Mouse (Mus musculus) liver, embryonic 14.5 days (tissue): Measurements from ENCODE around the gene Lims1. TPM values are rescaled to one million over a fixed set of nuclear protein-coding genes. Genes with fewer than 3 reads are reported as not detected.

Experiments used
- ATAC-seq: fragments of 200-750 bp; cut with Nextera tagmentation; 2 replicates; pipeline ENCODE4 v1.8.0; 2017; ENCODE audit warnings: moderate number of reproducible peaks, mild to moderate bottlenecking, moderate library complexity; ENCODE audit not compliant: insufficient read depth
- DNase-seq, 3 experiments: peaks; one replicate each; pipeline ENCODE4 v3.0.0-alpha.2; 2012 to 2013; ENCODE audit warnings: low read depth in 3 of 3, low spot score in 3 of 3
- H3K27ac ChIP-seq: fragments of 300-500 bp; sonication (generic); 2 replicates; pipeline ENCODE4 v1.5.1; 2014; ENCODE audit warnings: moderate library complexity, mild to moderate bottlenecking, control low read depth, inconsistent platforms
- H3K27me3 ChIP-seq: fragments of 300-500 bp; sonication (generic); 2 replicates; pipeline ENCODE4 v1.6.1; 2014; ENCODE audit warnings: mild to moderate bottlenecking, low read length, moderate library complexity; ENCODE audit not compliant: control insufficient read depth, insufficient read depth
- H3K36me3 ChIP-seq: fragments of 300-500 bp; sonication (generic); replicated peaks from 2 replicates; pipeline ENCODE4 v1.6.1; 2014; ENCODE audit warnings: low read depth; ENCODE audit not compliant: control insufficient read depth, insufficient read depth
- H3K4me1 ChIP-seq, 2 experiments: fragments of 200-500 bp in 1 of 2; fragments of 300-500 bp in 1 of 2; sonication (generic) in 1 of 2; replicated peaks; 2 replicates each; pipeline ENCODE4 v1.6.1; 2012 to 2014; ENCODE audit warnings: antibody characterized with exemption in 1 of 2, inconsistent platforms in 1 of 2, low read length in 1 of 2; ENCODE audit not compliant: control insufficient read depth in 2 of 2, insufficient read depth in 2 of 2
- H3K4me2 ChIP-seq: fragments of 300-500 bp; sonication (generic); 2 replicates; pipeline ENCODE4 v1.6.1; 2014; ENCODE audit warnings: low read depth, mild to moderate bottlenecking, control low read depth, moderate library complexity
- H3K4me3 ChIP-seq, 2 experiments: fragments of 200-500 bp in 1 of 2; fragments of 300-500 bp in 1 of 2; sonication (generic) in 1 of 2; 2 replicates each; pipeline ENCODE4 v1.5.1; 2012 to 2014; ENCODE audit warnings: low read depth in 2 of 2, low read length in 2 of 2, mild to moderate bottlenecking in 2 of 2, control low read depth in 1 of 2, inconsistent platforms in 1 of 2, moderate library complexity in 1 of 2; ENCODE audit not compliant: insufficient read depth in 1 of 2
- H3K9ac ChIP-seq: fragments of 300-500 bp; sonication (generic); replicated peaks from 2 replicates; pipeline ENCODE4 v1.6.1; 2014; ENCODE audit warnings: mild to moderate bottlenecking, control low read depth, moderate library complexity
- H3K9me3 ChIP-seq: fragments of 300-500 bp; sonication (generic); 2 replicates; pipeline ENCODE4 v1.6.1; 2016; ENCODE audit warnings: low read length, mixed read lengths; ENCODE audit not compliant: control insufficient read depth
- CTCF ChIP-seq: IDR thresholded peaks from 2 replicates; pipeline ENCODE4 v1.5.1; 2016; ENCODE audit warnings: antibody characterized with exemption, low read depth, control low read depth
- EP300 ChIP-seq: IDR thresholded peaks from 2 replicates; pipeline ENCODE4 v1.6.1; 2016; ENCODE audit warnings: antibody characterized with exemption, low read depth
- WGBS: fragments of 180-500 bp; shearing (Covaris S2); extraction: QIAGEN DNeasy Blood & Tissue Kit; methylation state at CpG from one replicate; pipeline ENCODE4 v1.1.7; 2014; ENCODE audit not compliant: insufficient replicate concordance; 5-methylcytosine and 5-hydroxymethylcytosine counted together
- polyA plus RNA-seq, 2 experiments: library from polyadenylated mRNA; depleted of rRNA in 1 of 2; stranded (reverse) in 1 of 2; unstranded in 1 of 2; fragments of >200 nt; fragmentation: Nextera tagmentation in 1 of 2; extraction: Ambion mirVana in 1 of 2; gene quantifications; 2 replicates each; pipeline versions ENCODE4 v1.2.1 to v1.2.3; 2012 to 2014

The Lims1 gene
- polyA plus RNA-seq, 2 experiments, result 20.9 to 69.0 TPM

DNA sequence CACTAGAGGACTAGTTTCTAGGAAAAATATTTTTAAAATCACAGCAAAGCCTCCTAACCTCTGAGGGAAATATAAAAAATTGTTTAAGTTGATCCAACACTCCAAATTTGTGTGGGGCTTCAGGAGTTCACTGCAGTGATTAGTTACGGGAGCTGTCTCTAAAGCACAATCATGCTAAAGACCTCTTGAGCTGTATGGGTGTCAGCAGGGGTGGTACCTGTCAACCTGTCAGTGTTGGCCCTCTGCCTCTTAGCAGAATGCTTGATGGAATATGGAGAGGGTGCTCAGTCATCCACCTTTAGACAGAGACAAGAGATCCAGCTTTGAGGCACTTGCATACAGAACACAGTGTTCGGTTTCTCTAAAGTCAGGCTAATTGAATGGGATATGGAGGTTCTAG is 60.5 kb downstream of the Lims1 start:
- Histone ChIP-seq H3K36me3 (no peaks in the 10 kb centered on the region), H3K4me1 (peaks cover 8 to 25% of the 10 kb centered on the region in 2 experiments), H3K27ac (no peak overlapping the region), H3K4me2 (no peak overlapping the region), H3K4me3 (no peak overlapping the region), H3K9me3 (no peaks in the 10 kb centered on the region), H3K9ac (no peak overlapping the region), H3K27me3 (no peaks in the 10 kb centered on the region)
- DNase-seq (no peak), ATAC-seq (no peak)
- WGBS, result 87% methylated on average over 2 of the region's 2 CpGs
- TF ChIP-seq EP300 (no peak), CTCF (no peak)

DNA sequence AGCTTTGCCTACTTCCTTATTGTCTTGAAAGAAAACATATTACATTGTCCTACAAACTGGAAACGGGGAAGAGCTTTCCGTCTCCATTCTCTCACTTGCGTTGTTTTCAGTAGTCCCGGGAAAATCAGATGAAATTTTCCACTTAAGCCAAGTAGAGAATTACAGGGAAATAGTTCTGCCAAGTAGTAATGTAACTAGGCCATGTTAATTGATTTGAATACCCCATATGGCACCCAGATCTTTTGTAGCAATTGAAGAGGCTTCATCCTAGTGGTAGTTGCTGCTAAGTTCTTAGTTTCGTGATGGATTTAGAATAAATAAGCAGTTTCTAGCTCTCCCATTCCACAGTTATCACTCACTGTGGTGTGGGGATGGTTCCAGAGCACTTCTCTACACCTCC is 62.4 kb downstream of the Lims1 start:
- no peak overlapping the region for H3K27ac ChIP-seq
- H3K4me3 ChIP-seq, result no peak overlapping the region
- H3K4me2 ChIP-seq, result no peak overlapping the region
- no peaks in the 10 kb centered on the region for H3K9me3 ChIP-seq
- no peak for ATAC-seq
- WGBS, result 81% methylated on average over 5 of the region's 5 CpGs
- TF ChIP-seq EP300, result no peak
- no peak for TF ChIP-seq CTCF
- no peak for DNase-seq
- H3K27me3 ChIP-seq, result no peaks in the 10 kb centered on the region
- H3K4me1 ChIP-seq, result peaks cover 5 to 17% of the 10 kb centered on the region in 2 experiments; a peak in 3 of 4 replicates
- no peaks in the 10 kb centered on the region for H3K36me3 ChIP-seq
- no peak overlapping the region for H3K9ac ChIP-seq

DNA sequence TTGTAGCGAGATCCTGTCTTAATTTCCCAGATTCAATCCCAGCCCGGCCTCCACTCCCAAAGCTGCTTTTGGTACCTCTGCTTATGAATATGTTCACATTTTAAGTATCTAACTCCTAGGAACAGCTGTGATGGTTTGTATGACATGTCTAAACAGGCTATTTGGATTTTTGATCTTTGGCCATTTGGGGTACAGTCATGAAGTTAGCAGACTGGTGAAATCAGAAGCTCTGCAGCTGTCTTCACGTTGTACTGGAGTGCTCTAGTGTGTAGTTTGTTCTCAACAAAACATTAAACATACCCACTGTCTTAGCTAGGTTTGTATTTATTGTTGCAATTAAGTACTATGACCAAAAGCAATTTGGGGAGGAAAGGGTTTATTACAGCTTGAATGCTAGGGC is 63.7 kb downstream of the Lims1 start:
- H3K27ac ChIP-seq, result no peak overlapping the region
- no peak for ATAC-seq
- H3K4me2 ChIP-seq, result no peak overlapping the region
- TF ChIP-seq CTCF (no peak), EP300 (no peak)
- H3K9ac ChIP-seq, result no peak overlapping the region
- H3K27me3 ChIP-seq, result no peaks in the 10 kb centered on the region
- H3K9me3 ChIP-seq, result no peaks in the 10 kb centered on the region
- 85% methylated on average over 3 of the region's 3 CpGs for WGBS
- no peaks in the 10 kb centered on the region for H3K36me3 ChIP-seq
- no peak for DNase-seq
- no peak overlapping the region for H3K4me3 ChIP-seq
- peaks cover 10 to 15% of the 10 kb centered on the region in 2 experiments for H3K4me1 ChIP-seq

DNA sequence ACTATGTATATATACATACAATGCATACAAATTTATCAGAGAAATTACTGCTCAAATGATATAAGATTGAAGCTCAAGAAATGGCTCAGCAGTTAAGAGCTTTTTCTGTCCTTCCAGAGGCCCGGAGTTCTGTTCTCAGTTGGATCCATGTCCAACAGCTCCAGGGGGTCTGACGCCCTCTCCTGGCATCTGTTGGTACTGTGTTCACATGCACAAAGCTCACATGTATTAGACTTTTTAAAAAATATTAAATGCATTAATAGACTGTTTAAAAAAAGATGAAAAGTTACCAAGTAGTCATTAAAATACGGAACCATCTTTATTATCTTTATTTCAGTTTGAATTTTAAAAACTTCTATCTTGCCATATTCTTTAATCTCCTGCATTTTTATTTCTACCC is 65.4 kb downstream of the Lims1 start:
- Histone ChIP-seq H3K9ac (no peak overlapping the region), H3K36me3 (no peaks in the 10 kb centered on the region), H3K4me1 (peaks cover 22 to 24% of the 10 kb centered on the region in 2 experiments), H3K4me2 (no peak overlapping the region), H3K27ac (no peak overlapping the region), H3K4me3 (no peak overlapping the region), H3K27me3 (no peaks in the 10 kb centered on the region), H3K9me3 (no peaks in the 10 kb centered on the region)
- ATAC-seq (no peak), DNase-seq (no peak)
- 70% methylated on average over 3 of the region's 3 CpGs for WGBS
- TF ChIP-seq EP300, result no peak
- TF ChIP-seq CTCF, result peak; percentile 52

DNA sequence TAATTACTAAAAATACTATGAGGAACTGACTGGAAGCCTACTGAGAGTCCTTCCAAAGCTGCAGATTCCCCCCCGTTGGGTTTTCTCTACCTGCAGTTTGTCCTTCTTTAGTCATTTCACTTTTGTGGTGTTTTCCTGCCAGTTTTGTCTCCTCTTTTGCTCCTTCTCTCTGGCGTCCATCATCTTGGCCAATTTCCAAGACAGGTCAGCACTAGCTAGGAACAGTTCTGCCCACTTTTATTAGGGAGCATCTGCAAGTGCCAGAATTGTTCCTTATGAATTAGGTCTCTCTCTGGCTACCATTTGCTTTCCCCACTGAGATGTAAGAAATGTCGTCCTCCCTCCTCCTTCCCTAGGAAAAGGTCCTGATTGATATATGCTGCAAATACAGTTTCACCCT is 65.9 kb downstream of the Lims1 start:
- Histone ChIP-seq H3K9ac (no peak overlapping the region), H3K4me2 (no peak overlapping the region)

More for the DNA sequence above, 65.9 kb downstream of the Lims1 start:
- WGBS, result 48% methylated on average over 3 of the region's 3 CpGs
- Histone ChIP-seq H3K27ac (no peak overlapping the region), H3K9me3 (no peaks in the 10 kb centered on the region), H3K4me1 (peaks cover 24 to 27% of the 10 kb centered on the region in 2 experiments), H3K27me3 (no peaks in the 10 kb centered on the region), H3K4me3 (no peak overlapping the region), H3K36me3 (no peaks in the 10 kb centered on the region)
- no peak for DNase-seq
- TF ChIP-seq CTCF, result no peak
- no peak for TF ChIP-seq EP300
- no peak for ATAC-seq
